Mouse (Mus musculus): ENCODE results near the gene Agbl2.

The Agbl2 gene

DNA sequence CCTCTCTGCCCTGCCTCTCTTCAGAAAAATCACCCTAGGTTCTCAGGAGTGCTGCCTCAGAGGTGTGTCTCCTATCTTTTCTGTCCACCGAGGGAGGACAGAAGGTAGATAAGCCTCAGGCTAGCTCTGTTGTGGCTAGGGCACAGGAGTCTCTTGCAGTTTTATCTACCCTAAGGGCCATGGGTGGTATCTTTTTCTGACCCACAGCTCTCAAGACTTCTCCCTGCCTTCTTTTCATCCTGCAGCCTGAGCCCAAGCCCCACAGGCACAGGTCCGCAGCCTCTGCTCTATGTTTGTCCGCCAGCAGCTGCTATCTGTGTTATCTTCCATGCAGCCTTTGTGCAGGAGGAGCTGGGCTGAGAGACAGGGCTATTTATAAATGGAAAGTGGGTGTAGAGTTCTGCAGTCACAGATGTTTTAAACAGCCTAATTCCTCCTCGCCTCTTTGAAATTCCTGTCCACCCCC lies 87.6 kb downstream of the Agbl2 start:
- no peak for DNase-seq (ENCODE audit: extremely low spot score, low read depth, low spot score)

DNA sequence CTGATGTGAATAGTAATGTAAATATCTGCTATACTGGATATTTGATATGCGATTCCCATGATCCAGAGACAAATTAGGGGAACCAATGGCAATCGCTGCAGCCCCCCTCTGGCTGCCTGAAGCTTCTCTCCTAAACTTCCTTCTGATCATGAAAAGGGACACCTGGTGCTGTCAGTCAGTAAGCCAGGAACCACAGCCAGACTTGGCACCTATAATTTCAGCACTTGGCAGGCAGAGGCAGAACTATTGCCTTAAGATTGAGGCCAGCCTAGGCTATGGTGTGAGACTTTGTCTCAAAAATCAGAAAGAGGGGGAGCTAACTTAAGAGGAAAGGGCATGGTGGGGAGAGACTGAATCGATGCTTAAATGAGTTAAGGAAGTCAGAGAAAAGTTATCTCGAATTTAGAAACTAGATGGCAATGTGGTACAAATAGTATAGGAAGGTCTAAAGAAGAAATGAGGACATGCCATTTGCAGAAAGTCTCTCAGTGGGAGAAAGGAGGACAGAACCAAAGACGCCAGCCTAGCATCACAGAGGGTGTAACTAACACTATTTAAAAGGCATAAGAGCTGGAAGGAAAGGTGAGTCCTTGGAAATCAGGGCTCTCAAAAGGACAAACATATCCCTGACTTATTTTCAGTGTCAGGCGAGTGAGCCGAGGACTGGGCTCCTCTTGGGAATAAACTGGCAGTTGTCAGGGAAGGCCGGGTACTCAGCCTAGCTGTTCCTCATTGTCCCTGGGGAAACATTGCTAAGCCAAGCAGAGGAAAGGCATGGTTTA lies 88.8 kb downstream of the Agbl2 start:
- DNase-seq (ENCODE audit: extremely low spot score, low read depth, low spot score) = no peak

DNA sequence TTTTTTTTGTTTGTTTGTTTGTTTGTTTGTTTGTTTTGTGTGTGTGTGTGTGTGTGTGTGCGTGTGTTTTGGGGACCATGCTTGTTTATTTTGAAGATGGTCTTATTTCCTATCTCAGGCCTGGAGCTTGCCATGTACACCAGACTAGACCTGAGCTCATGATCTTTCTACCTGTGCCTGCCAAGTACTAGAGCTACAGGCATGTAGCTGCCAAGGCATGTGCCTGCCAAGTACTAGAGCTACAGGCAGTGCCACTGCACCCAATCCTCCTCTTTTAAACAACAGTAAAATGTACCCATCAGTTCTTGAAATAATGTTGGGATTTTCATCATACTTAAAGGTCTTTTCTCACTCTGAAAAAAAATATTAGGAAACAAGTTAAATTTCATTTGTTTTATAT lies 91.5 kb downstream of the Agbl2 start:
- DNase-seq (ENCODE audit: extremely low spot score, low read depth, low spot score) = no peak

DNA sequence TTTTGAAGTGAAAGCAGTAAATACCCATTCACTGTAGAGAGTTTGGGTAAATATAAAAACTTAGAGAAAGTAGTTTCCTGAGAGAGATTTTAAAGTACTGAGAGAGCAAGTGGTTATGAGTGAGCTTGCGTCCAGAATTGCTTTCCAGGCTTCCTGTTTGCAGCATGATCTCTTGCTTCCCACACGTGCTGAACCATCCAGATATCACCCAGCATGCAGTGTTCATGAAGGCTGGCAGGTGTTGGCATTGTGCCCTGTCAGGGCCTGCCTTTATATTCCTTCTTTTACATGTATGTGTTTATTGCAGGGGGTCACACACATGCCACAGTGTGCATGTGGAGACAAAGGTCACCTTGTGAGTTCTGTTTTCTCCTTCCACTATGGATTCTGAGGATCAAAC lies 92.7 kb downstream of the Agbl2 start:
- no peak for DNase-seq (ENCODE audit: extremely low spot score, low read depth, low spot score)

DNA sequence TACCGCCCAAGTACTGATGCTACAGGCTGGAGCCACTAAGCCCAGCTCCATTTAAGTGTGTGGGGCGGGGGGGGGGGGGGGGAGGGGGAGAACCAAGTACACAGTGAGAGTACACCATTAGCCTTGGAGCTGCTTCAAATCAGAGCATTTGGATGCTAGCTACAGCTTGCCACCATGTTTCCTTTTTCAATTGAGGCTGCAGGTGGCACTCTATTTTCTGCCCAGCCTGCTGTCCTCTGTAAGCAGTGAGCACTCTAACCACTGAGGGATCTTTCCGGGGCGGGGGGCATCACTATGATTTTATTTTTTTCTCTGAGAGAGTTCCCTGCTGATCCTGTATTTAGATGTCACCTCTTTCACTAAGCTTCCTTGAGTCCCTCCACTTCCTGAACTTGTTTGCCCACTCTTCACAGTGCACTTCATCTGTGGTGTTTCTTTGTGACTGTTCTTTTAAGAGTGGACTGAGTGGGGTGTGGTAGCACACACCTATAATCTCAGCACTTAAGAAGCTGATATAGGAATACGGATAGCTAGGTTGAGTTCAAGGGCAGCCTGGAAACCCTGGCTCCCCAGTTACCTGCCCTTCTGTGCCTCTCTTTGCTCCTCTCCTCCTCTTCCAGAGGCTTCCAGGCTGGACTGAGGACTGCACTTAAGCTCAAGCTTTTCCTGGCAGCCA lies 95.2 kb downstream of the Agbl2 start:
- DNase-seq (ENCODE audit: extremely low spot score, low read depth, low spot score) = no peak

DNA sequence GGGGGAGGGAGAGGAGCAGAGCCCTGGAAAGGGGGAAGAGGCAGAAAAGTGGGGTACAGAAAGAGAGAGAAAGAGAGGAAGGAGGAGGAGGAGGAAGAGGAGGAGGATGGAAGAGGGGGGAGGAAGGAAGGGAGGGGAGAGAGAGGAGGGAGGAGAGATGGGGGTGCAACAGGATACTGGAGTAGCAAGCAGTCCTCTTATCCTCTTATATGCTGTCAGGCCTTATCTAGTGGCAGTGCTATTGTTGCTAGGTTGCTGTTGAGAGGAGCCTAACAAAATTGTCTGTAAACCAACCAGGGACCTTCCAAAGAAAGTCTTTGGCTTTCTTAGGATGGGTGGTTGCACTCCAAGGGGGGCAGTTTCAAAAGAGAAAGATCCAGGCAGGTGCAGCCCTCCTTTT lies 96.9 kb downstream of the Agbl2 start:
- DNase-seq (ENCODE audit: extremely low spot score, low read depth, low spot score) = no peak

DNA sequence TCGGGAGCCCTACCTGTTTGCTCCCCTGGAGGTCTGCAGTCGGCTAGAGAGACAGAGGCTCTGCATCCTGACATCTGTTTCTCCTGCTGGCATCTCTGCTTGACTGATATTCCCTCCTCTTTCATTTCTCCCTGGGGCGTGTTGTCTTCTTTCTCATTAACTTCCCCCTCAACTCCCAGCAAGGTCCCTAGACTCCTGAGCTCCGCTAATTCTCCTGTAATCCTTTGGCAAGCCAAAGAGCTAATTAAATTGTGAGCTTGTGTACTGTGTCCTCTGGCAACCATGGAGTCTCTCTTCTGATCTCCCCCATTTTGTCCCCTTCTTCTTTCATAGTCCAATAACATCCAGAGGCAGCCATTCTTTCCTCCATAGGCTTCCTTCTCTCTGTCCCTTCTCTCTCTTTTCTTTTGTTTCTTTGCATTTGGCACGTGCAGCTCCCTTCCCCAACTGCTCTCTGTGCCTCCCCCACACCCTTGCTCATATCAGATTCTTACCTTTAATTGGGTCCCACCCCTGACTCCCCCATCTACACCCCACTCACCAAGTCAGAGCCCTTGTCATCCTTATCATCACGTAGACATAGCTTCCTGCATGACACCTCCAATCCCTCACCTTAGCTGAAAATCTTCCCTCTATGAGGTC lies 97.7 kb downstream of the Agbl2 start:
- DNase-seq (ENCODE audit: extremely low spot score, low read depth, low spot score) = no peak

DNA sequence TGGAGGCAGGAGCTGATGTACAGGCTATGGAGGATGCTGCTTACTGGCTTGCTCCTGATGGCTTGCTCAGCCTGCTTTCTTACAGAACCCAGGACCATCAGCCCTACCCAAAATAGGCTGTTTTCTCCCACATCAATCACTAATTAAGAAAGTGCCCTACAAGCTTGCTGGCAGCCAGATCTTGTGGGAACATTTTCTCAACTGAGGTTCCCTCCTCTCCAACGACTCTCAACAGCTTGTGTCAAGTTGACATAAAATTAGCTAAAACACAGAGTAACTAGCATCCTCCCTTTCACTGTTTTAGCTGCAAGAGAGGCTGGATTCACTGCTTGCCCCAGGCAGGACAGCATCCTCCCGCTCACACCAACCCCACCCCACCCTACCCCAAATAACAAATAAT lies 99.3 kb downstream of the Agbl2 start:
- no peak for DNase-seq (ENCODE audit: extremely low spot score, low read depth, low spot score)
